Mouse (Mus musculus) macrophage (primary cell): Measurements from ENCODE around the gene Med9. TPM values are rescaled to one million over a fixed set of nuclear protein-coding genes. Genes with fewer than 3 reads are reported as not detected.
"Not testable (repeated sequence)": the region's sequence is repeated elsewhere in the genome, so short reads cannot be mapped to it uniquely, and the experiment has no call there.

ENCODE experiments used
- H3K27ac ChIP-seq: fragments of 350-480 bp; formaldehyde crosslinking; 2 replicates; pipeline ENCODE4 v1.9.0; 2021
- H3K36me3 ChIP-seq: fragments of 350-480 bp; formaldehyde crosslinking; 2 replicates; pipeline ENCODE4 v1.9.0; 2021; ENCODE audit errors: inconsistent target
- H3K4me3 ChIP-seq: fragments of 350-480 bp; formaldehyde crosslinking; 2 replicates; pipeline ENCODE4 v1.9.0; 2021; ENCODE audit errors: inconsistent target
- H3K79me2 ChIP-seq: fragments of 350-480 bp; formaldehyde crosslinking; 2 replicates; pipeline ENCODE4 v1.9.0; 2021; ENCODE audit errors: inconsistent target
- WGBS: methylation state at CpG from one replicate; pipeline ENCODE4 v1.1.7; 2026; ENCODE audit warnings: inconsistent platforms; ENCODE audit not compliant: missing documents; 5-methylcytosine and 5-hydroxymethylcytosine counted together
- polyA plus RNA-seq: library from polyadenylated mRNA; stranded (reverse); fragments of 250-400 nt; gene quantifications from 3 replicates; pipeline ENCODE4 v1.2.4, GENCODE M21; 2018; ENCODE audit warnings: inconsistent platforms

The Med9 gene
- polyA plus RNA-seq, 1 experiment from 2014 or later = 9.6 TPM

DNA sequence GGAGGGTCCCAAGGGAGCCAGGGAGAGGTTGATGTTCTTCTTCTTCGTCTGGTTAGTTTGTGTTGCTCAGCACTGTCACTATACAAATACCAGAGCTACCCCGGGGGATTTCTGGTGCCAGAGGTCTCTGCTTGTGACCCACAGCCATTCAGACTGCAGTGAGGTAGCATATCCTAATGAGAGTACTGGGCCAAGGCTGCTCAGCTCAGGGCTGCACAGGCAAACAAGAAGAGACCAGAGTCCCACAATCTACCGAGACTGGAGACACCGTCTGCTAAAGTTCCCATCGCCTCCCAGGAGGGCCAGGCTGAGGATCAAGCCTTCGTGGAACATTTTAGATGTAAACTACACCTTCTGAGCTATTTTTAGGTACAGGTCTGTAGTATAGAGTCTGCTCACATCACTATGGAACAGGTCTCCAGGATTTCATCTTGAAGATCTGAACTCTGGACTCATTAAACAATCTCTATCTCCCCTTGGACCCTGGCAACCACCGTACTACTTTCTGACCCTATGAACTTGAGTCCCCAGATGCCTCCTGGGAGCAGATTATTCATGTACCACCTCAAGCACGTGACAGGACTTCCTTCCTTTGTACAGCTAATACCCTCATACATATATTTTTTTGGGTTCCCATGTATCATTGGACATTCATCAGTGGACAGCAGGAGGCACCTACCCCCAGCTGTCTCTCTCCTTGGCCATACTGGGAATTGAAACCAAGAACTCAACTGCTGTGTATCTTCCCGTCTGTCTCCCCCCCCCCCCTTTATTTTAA is 15.3 kb upstream of the Med9 start:
- no peaks in the 10 kb centered on the region for H3K79me2 ChIP-seq
- H3K4me3 ChIP-seq = no peak overlapping the region
- no peaks in the 10 kb centered on the region for H3K36me3 ChIP-seq
- H3K27ac ChIP-seq = no peak overlapping the region
- 66% methylated on average over 9 of the region's 9 CpGs for WGBS

DNA sequence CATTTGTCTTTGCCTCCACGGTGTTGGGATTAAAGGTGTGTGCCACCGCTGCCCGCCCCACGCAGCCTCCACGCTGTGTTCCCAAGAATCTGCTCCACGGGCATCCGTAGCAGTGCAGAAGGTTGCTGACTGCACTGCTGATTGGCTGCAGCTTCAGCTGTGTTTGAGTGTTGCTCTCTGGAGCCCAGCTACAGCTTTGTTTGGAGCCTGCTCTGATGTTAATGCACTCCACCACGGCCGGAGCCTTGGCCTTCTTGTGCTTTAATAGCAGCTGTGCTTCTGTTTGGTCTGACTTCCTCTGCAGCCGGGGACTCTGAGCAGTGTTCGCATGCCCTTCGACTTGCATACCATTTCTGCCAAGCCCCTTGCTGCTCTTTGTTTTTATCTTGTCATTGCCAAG is 14.1 kb upstream of the Med9 start:
- Histone ChIP-seq H3K4me3 (no peak overlapping the region), H3K36me3 (no peaks in the 10 kb centered on the region), H3K27ac (no peak overlapping the region), H3K79me2 (no peaks in the 10 kb centered on the region)
- 86% methylated on average over 12 of the region's 12 CpGs for WGBS

DNA sequence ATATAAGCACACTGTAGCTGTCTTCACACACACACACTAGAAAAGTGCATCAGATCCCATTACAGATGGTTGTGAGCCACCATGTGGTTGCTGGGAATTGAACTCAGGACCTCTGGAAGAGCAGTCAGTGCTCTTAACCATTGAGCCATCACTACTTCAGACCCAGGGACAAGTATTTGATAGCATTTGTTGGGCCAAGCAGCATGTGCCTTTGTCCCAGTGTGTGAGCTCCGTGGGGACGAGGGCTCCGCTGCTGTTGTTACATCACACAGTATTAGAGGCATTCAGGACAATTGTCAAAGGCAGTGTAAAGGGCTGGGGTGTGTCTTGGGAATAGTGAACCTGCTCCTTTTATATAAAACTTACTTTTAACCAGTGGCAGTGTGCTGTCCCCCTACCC is 11.0 kb upstream of the Med9 start:
- no peak overlapping the region for H3K27ac ChIP-seq
- H3K36me3 ChIP-seq = no peaks in the 10 kb centered on the region
- H3K79me2 ChIP-seq = no peaks in the 10 kb centered on the region
- H3K4me3 ChIP-seq = no peak overlapping the region
- 90% methylated on average over 3 of the region's 3 CpGs for WGBS

DNA sequence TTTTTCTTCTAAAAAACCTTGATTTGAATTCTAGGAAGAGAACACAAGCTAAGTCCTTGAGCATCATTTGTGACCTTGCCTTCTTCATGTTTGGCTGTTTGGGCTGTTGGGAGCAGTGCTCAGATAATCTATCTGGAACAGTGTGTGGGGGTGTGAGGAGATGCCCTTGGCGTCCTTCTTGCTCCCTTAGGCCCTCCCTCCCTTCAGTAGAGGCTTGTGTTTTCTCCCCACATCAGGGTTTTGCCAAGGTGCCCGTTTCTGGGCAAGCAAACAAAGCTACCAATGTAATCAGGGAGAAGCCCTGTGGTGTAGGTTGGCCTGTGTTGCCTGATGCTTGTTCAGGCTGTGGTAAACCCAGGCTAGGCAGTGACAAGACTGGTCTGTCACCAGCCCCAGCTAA is 10.4 kb upstream of the Med9 start:
- no peaks in the 10 kb centered on the region for H3K79me2 ChIP-seq
- no peak overlapping the region for H3K4me3 ChIP-seq
- H3K27ac ChIP-seq = no peak overlapping the region
- H3K36me3 ChIP-seq = no peaks in the 10 kb centered on the region
- 80% methylated on average over 2 of the region's 2 CpGs for WGBS

DNA sequence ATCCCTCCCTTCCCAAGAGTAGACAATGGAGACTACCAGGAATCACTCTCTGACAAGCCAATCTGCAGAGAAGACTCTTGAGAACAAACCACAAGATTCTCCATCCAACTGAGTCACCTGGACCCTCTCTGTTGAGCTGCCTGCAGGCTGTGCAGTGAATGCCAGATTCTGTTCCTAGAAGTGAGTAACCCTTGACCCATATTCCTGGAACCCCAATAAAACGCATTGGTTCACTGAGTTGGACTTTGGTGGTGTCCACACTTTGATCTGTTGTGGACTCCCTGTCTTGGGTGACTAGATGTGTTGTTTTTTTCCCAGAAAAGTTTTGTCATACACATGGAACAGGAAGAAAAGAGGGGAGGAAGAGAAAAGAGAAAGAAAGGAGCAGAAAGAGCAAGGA is 8.2 kb upstream of the Med9 start:
- Histone ChIP-seq H3K36me3 (no peaks in the 10 kb centered on the region), H3K4me3 (no peak overlapping the region), H3K79me2 (no peaks in the 10 kb centered on the region), H3K27ac (no peak overlapping the region)
- WGBS = 92% methylated on average over 1 of the region's 1 CpGs

DNA sequence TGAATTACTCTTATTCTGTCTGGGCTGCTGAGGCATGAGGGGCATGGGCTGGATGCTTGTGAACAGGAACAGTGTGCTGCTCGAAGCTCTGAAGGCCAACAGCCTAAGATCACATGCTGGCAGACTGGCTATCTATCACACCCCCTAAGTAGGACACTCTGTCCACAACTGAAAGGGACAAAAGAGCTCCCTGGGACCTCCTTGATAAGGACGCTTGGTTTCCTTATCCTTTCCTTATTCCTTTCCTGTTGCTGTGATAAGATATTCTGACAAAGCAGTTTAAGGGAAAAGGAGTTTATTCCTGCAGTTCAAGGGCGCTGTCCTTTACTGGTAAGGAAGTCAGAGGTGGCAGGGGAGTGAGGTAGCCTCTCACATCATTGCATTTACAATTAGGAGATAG is 7.4 kb upstream of the Med9 start:
- Histone ChIP-seq H3K79me2 (no peaks in the 10 kb centered on the region), H3K36me3 (no peaks in the 10 kb centered on the region), H3K4me3 (no peak overlapping the region), H3K27ac (no peak overlapping the region)
- WGBS = 87% methylated on average over 3 of the region's 3 CpGs

DNA sequence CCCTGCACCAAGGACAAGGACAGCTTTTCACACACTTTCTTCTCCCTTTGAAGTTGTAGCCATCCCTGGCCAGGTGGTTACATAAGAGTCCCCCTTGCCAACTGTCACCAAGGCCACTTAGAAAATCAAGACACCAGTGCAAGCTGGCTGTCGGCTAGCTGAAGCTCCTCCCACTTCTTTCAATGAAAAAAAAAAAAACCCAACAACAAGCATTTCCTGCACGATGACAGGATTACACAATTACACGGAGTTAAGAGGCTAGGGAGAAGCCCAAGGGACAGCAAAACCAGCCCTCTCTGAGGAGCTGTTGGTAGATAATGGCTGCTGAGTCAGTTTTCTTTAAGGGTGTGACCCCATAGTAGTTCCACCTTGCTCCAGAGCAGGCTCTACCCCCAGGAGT is 6.6 kb upstream of the Med9 start:
- Histone ChIP-seq H3K4me3 (no peak overlapping the region), H3K36me3 (no peaks in the 10 kb centered on the region)

DNA sequence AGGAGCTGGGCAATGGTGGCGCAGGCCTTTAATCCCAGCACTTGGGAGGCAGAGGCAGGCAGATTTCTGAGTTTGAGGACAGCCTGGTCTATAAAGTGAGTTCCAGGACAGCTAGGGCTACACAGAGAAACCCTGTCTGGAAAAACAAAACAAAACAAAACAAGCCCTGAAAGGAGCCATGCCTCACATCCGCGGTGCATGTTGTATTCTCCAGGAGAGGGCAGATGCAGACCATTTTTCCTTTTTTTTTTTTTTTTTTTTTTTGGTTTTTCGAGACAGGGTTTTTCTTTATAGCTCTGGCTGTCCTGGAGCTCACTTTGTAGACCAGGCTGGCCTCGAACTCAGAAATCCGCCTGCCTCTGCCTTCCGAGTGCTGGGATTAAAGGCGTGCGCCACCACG is 3.2 kb upstream of the Med9 start:
- 89% methylated on average over 5 of the region's 10 CpGs for WGBS
- peaks cover 16% of the 10 kb centered on the region for H3K79me2 ChIP-seq
- not testable (repeated sequence) for H3K36me3 ChIP-seq, H3K27ac ChIP-seq, H3K4me3 ChIP-seq

More for the DNA sequence above, 6.6 kb upstream of the Med9 start:
- 6% methylated on average over 3 of the region's 3 CpGs for WGBS
- H3K79me2 ChIP-seq = no peaks in the 10 kb centered on the region
- H3K27ac ChIP-seq = no peak overlapping the region

DNA sequence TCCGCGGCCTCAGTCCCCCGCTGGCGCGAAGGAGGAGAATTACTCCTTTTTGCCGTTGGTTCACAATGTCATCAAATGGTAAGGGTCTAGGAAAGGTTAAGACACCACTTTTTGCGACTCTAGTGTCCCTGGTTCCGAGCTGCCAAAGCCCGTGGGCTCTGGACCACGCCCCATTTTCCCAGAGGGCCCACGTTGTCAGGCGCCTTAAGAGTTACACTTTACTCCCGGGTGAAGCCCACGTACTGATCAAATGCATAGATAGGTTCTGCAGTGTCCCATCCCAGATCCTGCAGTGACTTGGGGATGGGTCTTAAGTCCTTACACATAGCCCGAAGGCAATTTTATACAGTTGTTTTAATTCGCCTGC is 378 bp downstream of the Med9 start:
- Histone ChIP-seq H3K27ac (peak overlapping the region; percentile 27; the same call in 1 of the 2 replicates), H3K4me3 (peak overlapping the region; percentile 86), H3K79me2 (peaks cover 51% of the 10 kb centered on the region), H3K36me3 (no peaks in the 10 kb centered on the region)
- WGBS = 2% methylated on average over 16 of the region's 16 CpGs

DNA sequence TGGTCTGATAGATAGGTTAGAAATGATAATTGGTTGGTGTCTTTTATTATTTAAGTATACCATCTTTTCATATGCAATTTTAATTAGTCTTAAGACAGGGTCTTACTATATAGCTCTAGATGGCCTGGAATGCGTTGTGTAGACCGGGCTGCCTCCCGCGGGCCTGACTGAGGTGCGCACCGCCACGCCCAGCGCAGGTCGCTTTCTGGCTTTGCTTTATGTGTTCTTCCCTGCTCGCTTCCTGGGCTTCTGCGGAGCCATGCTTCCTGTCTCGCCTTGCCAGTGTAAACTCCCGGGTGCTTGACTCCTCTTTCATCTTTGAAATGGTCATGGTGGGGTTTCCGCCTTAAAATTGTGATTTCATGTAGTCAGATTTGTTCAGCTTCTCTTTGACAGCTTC is 4.9 kb downstream of the Med9 start:
- Histone ChIP-seq H3K27ac (no peak overlapping the region), H3K36me3 (no peaks in the 10 kb centered on the region)

DNA sequence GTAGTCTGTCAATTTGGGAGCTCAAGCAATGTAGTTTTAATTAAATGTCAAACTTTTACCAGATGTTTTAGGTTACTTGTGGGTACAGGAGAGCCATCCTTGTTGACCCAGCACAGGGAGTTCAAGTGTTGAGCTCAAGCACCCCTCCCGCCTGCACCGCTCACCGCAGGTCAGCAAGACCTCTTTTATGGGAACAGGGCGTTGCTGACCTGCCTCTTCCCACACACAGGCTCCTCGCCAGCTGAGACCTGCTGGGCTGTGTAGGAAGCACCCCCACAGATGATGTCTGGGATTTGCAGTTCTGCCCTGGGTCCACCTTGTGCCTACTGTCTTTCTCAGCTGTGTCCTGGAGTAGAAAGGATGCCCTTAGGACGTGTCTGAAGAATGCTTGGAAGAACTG is 8.7 kb downstream of the Med9 start:
- Histone ChIP-seq H3K79me2 (peaks cover 44% of the 10 kb centered on the region), H3K27ac (no peak overlapping the region), H3K4me3 (no peak overlapping the region), H3K36me3 (peaks cover 14% of the 10 kb centered on the region; the same call in 1 of the 2 replicates)
- 93% methylated on average over 6 of the region's 6 CpGs for WGBS

More for the DNA sequence above, 4.9 kb downstream of the Med9 start:
- Histone ChIP-seq H3K79me2 (peaks cover 79% of the 10 kb centered on the region), H3K4me3 (no peak overlapping the region)
- 97% methylated on average over 14 of the region's 14 CpGs for WGBS

DNA sequence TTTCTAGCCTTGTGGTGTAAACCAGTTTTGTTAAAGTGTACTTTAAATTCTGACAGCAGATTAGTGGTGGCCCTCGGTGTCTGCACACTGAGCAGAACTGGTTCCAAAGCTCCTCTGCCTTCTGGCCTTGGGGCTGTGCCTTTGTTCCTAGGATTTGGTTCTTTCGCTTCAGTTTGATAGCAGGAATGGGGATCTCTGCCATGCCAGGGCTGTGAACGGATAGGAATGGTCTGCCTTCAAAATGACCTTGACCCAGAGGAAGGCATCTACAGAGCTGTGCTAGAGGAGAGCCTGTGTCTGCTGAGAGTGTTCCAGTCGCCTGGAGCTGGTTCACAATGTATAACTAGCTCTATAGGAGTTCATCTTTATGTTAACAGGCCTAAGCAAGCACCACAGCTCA is 11.4 kb downstream of the Med9 start:
- Histone ChIP-seq H3K4me3 (no peak overlapping the region), H3K27ac (no peak overlapping the region), H3K36me3 (peaks cover 18% of the 10 kb centered on the region; the same call in 1 of the 2 replicates), H3K79me2 (peaks cover 17% of the 10 kb centered on the region; the same call in 1 of the 2 replicates)
- WGBS = 87% methylated on average over 4 of the region's 4 CpGs

DNA sequence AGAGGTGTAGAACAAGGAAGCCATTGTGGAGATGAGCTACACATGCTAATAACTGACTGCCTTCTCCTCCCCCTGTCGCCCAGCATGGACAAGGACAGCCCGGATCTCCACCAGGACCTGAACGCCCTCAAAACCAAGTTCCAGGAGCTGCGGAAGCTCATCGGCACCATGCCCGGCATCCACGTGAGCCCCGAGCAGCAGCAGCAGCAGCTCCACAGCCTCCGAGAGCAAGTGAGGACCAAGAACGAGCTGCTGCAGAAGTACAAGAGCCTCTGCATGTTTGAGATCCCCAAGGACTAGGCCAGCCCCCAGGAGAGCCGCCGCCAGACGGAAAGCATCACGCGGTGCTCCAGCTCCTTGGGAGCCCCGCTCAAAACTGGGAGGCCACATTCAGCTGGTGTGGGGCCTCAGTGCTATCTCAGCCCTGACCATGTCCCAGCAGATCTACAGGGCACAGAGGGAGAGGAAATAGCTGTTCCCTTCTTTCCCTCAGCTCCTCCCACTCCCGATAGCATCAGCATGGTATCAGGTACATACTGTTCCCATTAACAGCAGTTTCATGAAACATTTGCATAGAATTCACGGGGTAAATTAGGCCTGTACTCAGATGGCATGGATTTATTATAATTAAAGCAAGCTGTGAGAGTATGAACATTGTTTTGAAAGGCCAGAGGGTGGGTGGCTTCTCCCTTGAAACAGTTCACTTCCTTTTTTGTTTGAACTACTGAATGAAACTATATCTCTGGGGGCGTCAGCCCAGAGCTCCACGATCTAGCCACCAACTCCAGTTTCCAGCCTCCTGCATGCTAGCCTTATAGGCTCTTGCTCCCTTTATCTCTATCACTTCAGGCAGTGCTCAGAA is 12.7 kb downstream of the Med9 start:
- 87% methylated on average over 19 of the region's 20 CpGs for WGBS
- no peak overlapping the region for H3K4me3 ChIP-seq
- peaks cover 12% of the 10 kb centered on the region; the same call in 1 of the 2 replicates for H3K79me2 ChIP-seq
- peaks cover 18% of the 10 kb centered on the region; the same call in 1 of the 2 replicates for H3K36me3 ChIP-seq
- H3K27ac ChIP-seq = no peak overlapping the region

DNA sequence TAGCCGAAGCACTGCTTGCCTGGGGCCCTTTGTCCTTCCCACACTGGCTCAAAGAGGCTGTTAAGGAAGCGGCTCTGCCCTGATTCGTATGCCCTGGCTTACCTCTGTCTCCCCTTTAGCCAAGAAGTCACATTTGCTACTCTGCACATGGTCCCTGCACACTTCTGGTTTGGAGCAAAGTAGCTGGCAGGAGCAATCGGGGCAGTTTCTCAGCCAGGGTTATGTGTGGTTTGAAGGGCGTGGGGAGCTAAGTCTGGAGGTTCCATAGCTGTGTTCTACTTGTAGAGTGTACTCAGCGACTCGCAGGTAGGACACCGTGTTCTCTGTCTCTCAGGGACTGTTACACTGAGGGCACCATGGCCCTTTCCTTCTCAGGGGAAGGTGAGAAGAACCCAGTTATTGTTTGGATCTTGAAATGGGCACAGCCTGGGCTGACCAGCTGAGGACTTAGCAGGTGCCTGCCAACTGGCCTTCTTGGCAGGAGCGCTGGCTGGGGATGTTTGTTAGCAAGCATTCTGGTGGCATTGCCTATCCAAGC is 13.4 kb downstream of the Med9 start:
- no peak overlapping the region for H3K27ac ChIP-seq
- peaks cover 12% of the 10 kb centered on the region; the same call in 1 of the 2 replicates for H3K79me2 ChIP-seq
- H3K36me3 ChIP-seq = peaks cover 18% of the 10 kb centered on the region; the same call in 1 of the 2 replicates
- 94% methylated on average over 9 of the region's 9 CpGs for WGBS
- no peak overlapping the region for H3K4me3 ChIP-seq

DNA sequence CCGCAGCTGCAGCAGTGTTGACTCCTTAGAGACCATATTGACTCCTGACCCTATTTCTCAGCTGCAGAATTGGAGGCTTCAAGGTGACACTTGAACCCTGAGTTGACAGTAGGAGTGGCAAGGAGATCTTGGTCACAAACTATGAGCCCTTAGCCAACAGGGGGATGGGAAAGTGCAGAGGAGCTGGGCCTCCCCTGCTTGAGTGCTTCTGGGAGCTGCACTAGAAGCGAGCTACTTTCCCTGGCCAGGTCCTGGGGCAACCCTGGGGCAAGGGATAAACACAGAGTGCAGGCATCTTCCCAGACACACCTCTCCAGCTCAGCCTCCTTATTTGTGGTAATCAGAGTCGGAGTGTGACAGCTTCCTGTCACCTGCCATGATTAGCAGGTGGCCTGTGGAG is 14.6 kb downstream of the Med9 start:
- Histone ChIP-seq H3K4me3 (no peak overlapping the region), H3K36me3 (peaks cover 18% of the 10 kb centered on the region; the same call in 1 of the 2 replicates), H3K79me2 (peaks cover 1% of the 10 kb centered on the region; the same call in 1 of the 2 replicates), H3K27ac (no peak overlapping the region)
- WGBS = 94% methylated on average over 3 of the region's 3 CpGs
